Mouse (Mus musculus) fibroblast of lung, adult 2 months (primary cell): Measurements from ENCODE around the gene Coro6.

Experiments used
- DNase-seq: peaks from one replicate; pipeline ENCODE4 v3.0.0-alpha.2; 2011; ENCODE audit warnings: low read depth

The Coro6 gene

GRCm38 (mm10) chr11:77464684-77465083, 2.5 kb downstream of the Coro6 start:
- no peak for DNase-seq

- no peak for DNase-seq
Observed at GRCm38 (mm10) chr11:77465111-77465510, 2.9 kb downstream of the Coro6 start.

DNA sequence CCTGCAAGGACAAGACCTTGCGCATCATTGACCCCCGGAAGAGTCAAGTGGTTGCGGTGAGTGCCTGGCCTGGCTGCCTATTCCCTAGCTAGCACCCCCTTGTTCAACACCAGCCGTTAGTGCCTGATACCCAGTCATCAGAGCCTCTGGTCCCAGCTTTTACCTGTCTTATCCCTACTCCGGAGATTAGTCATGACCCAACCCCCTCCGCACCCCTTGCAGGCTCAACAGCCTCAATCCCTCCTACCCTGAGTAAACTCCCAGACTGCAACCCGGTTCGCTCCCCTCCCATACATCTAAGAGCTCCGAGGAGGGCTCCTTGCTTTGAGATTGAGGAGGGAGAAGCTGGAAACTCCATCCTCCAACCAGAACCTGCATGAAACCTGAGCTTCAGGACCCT, 4.3 kb downstream of the Coro6 start:
- DNase-seq: no peak

DNA sequence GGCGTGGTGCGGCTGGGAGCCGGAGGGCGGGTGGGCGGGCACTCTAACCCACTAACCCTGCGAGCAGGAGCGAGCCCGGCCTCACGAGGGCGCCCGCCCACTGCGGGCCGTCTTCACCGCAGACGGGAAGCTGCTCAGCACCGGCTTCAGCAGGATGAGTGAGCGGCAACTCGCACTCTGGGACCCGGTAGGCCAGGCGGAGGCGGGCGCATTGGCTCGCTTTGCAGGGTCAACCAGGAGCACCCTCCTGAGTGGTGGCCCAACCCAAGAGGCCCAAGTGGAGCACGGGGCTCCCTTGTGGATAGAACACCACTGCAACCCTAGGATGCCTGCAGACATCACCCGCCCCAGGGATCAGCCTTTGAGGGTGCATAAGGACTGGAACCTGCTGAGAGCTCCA, 4.9 kb downstream of the Coro6 start:
- DNase-seq: no peak

DNA sequence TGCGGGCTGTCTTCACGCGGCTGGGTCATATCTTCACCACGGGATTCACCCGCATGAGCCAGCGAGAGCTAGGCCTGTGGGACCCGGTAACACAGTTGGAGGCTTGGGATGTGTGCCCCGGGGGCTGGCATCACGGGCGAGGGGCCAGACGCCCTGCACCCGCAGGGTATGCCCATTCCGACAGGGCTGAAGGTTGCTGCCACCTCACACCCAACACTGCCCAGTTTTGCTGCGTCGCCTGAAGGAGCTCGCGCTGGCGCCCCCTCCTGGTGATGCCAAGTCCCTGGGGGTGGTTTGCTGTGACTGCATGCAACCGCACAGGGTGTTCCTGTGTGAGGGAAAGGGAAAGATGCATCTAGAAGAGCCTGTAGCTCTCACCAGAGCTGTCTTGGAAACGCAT, 5.6 kb downstream of the Coro6 start:
- no peak for DNase-seq

DNA sequence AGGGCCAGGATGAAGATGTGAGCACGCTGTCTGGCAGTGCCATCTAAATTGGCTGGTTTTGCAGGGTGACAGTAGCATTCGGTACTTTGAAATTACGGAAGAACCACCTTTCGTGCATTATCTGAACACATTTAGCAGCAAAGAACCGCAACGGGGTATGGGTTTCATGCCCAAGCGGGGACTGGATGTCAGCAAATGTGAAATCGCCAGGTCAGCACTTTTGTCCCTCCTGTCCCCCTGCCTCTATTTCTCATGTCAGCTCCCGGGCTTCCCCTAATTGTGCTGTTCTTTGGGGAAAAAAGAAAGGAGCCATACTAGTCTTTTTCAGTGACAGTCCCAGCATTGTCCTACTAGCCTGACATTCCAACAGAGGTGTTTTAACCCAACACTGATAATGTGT, 6.2 kb downstream of the Coro6 start:
- DNase-seq: no peak

DNA sequence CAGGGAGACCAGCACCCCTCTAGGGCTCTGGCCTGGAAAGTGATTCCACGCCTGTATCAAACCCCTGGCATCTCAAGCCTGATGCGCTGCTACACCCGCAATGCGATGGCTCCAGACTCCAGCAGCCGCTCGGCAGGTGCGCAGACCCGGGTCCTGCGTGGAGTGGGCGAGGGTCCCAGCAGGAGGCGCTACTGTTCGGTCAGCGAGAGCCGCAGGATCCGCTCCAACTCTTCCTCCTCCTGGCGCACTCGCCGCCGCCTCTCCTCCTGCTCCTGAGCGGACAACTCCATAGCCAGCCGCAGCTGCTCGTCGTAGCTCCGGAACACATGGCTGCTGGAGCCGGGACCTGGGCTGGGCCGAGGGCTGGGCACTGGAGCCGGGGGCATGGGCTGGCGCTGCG, 9.2 kb downstream of the Coro6 start:
- DNase-seq: no peak

DNA sequence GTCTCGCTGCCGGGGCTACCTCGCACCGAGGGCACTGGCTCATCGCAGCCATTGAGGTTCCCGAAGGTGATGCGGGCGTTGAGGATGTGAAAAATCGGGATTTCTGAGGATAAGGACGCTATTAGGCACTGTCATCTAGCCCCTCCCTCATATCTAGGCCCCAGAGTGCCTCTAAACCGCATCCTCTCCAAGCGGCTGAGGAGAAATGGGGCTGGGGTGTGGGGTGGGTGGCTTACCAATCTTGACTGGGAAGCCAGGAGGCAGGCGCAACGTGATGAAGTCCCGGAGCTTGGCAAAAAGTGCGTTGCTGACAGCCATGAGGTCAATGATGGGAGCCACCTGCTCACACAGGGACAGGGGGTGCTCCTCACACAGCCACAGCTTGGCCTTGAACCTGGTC, 10.6 kb downstream of the Coro6 start:
- no peak for DNase-seq

DNA sequence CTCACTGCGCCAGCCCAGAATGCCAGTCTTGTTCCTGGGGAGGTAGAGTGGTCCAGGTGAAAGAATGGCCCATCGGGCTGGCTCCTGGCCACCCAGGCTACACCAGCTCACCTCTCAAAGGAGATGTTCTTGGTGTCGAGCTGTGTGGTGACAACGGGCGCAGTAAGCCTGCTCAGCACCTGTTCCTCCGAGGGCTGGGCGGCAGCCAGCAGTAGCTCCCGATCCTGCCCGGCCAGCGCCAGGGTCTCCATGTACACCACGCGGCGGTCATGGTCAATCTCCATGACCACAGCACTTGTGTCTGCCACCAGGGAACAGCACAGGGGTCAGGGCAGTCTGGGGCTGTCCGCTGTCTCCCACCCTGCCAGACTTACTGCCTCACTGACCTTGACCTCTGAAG, 14.0 kb downstream of the Coro6 start:
- DNase-seq: no peak

GRCm38 (mm10) chr11:77476895-77477294, 14.7 kb downstream of the Coro6 start:
- DNase-seq: no peak

DNA sequence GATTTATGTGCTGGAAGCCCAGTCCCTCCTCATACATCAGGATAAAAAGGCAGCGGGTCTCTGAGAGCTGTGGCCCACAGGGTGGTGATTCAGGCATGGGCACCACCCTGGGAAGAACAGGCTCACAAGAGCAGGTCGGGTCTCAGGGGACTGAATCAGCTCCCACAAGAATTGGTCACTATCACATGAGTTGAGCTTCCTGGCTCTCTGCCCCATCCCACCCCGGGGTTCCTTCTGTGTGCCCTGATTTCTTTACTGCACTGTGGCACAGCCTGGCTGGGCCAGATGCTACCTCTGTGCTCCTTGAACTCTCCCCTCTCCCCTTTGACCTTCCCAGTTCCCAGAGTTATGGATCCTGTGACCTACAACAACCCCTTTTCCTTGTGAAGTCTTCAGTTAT, 20.8 kb downstream of the Coro6 start:
- DNase-seq: no peak

GRCm38 (mm10) chr11:77483510-77484255, 21.5 kb downstream of the Coro6 start:
- no peak for DNase-seq

GRCm38 (mm10) chr11:77485229-77485628, 23.0 kb downstream of the Coro6 start:
- no peak for DNase-seq

DNA sequence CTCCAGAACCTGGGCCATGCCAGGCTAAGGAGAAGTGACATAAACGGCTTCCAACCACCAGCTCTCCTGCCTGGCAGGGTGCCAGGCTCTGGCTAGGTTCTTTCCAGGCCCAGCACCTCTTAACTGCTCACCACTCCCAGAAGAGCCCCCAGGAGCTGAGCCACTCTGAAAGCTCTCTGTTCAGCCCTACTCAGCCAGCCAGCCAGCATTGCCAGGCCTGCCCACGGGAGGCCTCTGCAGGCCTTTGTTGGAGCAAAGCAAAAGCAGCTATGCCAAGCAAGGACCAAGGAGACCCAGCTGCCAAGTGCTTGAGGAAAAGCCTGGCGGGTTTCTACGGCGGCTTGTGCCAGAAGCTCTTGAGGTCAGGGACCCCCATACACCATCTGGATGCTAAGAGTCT, 24.6 kb downstream of the Coro6 start:
- no peak for DNase-seq

DNA sequence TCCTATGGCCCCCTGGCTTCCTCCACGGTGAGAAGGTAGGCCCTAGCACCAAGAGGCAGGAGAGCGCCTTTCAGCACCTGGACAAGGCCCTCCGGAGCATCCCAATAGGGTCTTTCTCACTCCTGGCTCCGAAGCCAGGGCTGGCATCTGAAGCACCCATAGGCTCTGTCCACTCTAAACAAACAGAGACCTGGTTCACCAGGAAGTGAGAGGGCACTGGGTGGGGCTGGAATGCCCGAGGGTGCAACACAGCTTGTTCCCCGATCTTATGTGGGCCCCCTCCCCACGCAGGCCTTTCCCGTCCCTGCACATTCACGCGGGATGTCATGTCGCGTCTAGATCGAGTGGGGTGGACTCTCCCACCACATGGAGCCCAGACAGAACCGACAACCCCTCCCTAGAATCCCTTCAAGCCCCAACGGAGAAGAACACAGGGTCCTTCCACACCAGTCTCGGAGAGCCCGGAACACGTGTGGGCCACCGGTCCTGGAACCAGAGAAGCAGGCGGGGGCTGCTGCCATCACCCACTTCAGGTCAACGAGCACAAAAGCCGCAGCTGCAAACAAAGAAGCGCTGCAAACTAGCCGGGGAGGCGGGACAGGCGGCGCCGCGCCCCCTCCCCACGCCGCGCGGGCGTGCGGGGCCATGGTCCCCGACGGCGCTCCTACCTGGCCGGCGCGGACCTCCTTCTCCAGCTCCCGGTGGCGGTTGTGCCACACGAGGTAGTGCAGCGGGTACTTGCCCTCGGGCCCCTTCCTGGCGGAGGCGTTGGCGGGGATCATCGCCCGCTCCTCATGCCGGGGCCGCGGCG, 26.8 kb downstream of the Coro6 start:
- no peak for DNase-seq

DNA sequence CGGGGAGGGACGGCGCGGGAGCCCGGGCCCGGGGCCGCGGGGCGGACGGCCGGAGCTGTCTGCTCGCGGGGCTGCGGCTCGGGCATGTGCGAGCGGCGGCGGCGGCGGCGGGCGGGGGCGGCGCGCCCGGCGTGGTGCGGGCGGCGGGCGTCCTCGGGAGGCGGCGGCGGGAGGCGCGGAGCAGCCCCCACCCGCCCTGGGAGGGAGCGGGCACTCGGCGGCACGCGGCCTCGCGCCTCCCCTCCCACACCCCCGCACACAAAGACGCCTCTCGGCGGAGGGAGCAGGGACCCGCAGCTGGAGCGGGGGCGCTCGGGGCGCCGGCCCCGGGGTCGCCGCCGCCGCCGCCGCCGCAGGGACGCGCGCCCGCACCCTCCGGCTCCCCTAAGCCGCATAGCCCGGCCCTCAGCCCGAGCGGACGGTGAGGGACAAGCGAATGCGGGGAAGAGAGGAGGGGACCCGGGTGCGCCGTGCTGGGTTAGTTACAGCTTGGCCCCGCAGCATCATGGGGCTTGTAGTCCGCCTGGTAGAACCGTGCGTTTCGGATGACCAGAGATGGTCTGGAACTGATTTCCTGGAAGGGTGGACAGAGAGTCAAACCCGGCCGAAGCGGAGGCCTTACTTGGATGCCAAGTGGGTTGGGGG, 27.5 kb downstream of the Coro6 start, which contains the start of gene Ankrd13b:
Gene Ankrd13b (minus strand): TSS at position 88 of the 645 bp plus-strand sequence.
- DNase-seq: no peak

GRCm38 (mm10) chr11:77490451-77490850, 28.2 kb downstream of the Coro6 start:
- DNase-seq: no peak

GRCm38 (mm10) chr11:77491123-77491501, 28.9 kb downstream of the Coro6 start:
- peak; percentile 76 for DNase-seq

DNA sequence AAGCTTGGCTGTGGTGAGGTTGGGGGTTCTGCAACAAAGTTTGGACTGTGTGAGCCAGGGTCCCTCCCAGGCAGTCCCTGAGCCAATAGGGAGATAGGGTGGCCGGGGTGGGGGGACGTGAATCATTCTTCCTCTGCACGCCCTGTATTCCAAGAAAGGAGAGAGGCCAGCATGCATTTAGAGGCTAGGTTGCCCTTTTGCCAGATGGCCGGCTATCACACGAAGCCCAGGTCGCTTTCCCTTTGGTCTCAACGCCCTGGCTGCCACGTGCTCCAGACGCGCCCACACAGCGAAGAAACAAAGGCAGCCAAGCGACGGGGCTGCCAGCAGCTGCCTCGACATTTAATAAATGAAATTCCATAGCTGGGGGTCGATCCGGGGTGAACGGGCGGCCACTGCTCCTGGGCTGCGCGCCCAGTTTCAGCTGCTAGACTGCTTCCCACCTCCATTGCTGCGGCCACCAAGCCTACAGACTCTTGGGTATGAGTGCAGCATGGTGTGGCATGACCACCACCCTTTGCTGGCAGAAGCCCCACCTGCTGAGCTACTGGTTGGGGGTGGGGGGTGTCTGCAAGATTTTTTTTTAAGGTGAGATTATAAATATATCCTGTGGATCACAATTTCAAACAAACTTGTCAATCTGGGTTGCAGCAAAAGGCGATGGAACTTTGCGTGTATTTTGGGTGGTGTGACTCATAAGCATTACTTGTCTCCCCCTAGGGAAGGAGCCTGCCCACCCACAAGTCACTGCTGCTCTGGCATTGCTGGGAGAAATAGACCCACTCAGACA, 29.5 kb downstream of the Coro6 start:
- DNase-seq: peak; percentile 82

GRCm38 (mm10) chr11:77492311-77492871, 30.2 kb downstream of the Coro6 start:
- no peak for DNase-seq

DNA sequence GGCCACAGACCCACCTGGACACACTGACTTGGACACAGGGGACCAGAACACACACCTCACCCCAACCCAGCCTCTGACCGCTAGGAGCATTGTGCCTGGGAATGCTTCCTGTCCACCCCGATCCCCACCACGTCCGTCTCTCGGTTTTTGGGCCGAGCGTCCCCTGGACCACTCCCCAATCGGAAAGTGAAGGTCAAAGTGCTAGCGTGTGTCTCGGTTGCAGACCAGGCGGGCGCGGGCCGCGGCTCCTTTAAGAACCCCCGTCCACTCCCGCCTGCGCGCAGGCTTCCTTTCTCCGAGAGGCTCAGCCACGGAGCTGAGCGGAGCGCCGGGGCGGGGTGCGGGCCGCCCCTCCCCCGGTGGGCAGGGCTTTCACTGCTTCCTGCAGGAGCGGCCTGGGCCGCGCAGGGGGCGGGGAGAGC, 30.7 kb downstream of the Coro6 start:
- peak; percentile 75 for DNase-seq
